Mouse (Mus musculus) midbrain, embryonic 12.5 days (tissue): ENCODE results near the gene Yjefn3. TPM values are rescaled to one million over a fixed set of nuclear protein-coding genes. Genes with fewer than 3 reads are reported as not detected.

Experiments
- ATAC-seq: fragments of 200-750 bp; cut with Nextera tagmentation; 2 replicates; pipeline ENCODE4 v1.8.0; 2017; ENCODE audit warnings: low read depth, moderate TSS enrichment, moderate library complexity; ENCODE audit not compliant: low FRiP score
- H3K27ac ChIP-seq: fragments of 300-500 bp; sonication (generic); replicated peaks from 2 replicates; pipeline ENCODE4 v1.5.1; 2016; ENCODE audit warnings: mild to moderate bottlenecking
- H3K27me3 ChIP-seq: fragments of 300-500 bp; sonication (generic); 2 replicates; pipeline ENCODE4 v1.6.1; 2016; ENCODE audit warnings: mild to moderate bottlenecking
- H3K36me3 ChIP-seq: fragments of 300-500 bp; sonication (generic); 2 replicates; pipeline ENCODE4 v1.6.1; 2016
- H3K4me1 ChIP-seq: fragments of 300-500 bp; sonication (generic); 2 replicates; pipeline ENCODE4 v1.6.1; 2016
- H3K4me2 ChIP-seq: fragments of 300-500 bp; sonication (generic); replicated peaks from 2 replicates; pipeline ENCODE4 v1.6.1; 2016; ENCODE audit warnings: mild to moderate bottlenecking, moderate library complexity
- H3K4me3 ChIP-seq: fragments of 300-500 bp; sonication (generic); 2 replicates; pipeline ENCODE4 v1.5.1; 2016; ENCODE audit warnings: mild to moderate bottlenecking
- H3K9ac ChIP-seq: fragments of 300-500 bp; sonication (generic); replicated peaks from 2 replicates; pipeline ENCODE4 v1.6.1; 2016; ENCODE audit warnings: mild to moderate bottlenecking, moderate library complexity
- H3K9me3 ChIP-seq: fragments of 300-500 bp; sonication (generic); 2 replicates; pipeline ENCODE4 v1.6.1; 2016; ENCODE audit warnings: mild to moderate bottlenecking
- WGBS: fragments of 180-500 bp; shearing (Covaris S2); methylation state at CpG from one replicate; pipeline ENCODE4 v1.1.7; 2016; 5-methylcytosine and 5-hydroxymethylcytosine counted together
- polyA plus RNA-seq: library from polyadenylated mRNA; unstranded; fragments of >200 nt; fragmentation: Nextera tagmentation; extraction: Ambion mirVana; gene quantifications from 2 replicates; pipeline ENCODE4 v1.2.1, GENCODE M21; 2016

Gene Yjefn3
- polyA plus RNA-seq, 1 experiment from 2014 or later: 8.0 TPM

DNA sequence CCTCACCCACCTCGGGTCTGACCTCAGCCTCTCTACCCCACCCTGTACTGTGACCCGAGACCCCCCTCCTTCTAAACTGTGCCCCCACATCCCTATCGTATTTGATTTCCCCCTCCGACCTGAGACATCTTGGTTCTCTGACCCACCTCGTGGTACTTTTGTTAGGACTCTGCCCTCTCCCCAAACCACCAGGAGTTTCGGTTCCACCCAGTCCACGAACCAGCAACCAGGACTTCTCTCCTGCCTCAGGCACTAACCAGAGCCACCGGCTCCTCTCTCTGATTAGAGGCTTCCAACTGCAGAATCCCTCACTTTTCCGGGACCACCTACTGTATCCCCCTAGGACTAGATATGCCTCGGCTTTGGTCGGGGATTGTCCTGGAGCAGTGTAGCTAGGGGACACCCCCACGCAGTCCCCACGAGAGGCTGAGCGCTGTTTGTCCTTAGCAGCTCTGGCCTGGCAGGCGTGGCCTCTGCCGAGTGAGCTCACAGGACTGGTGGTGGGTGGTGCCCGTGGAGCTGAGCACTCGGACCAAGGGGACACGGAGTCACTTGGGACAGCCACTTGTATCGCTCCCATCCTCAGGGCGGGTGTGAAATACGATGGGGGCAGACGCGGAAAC lies 14.2 kb downstream of the Yjefn3 start:
- Histone ChIP-seq H3K27me3 (peaks cover 86% of the 10 kb centered on the region), H3K27ac (no peak overlapping the region), H3K36me3 (peaks cover 11% of the 10 kb centered on the region; the same call in 1 of the 2 replicates), H3K4me1 (peaks cover 41% of the 10 kb centered on the region), H3K4me3 (peak overlapping the region; percentile 22), H3K4me2 (peak overlapping the region; percentile 34), H3K9me3 (no peaks in the 10 kb centered on the region), H3K9ac (no peak overlapping the region)
- ATAC-seq: no peak
- WGBS: 7% methylated on average over 24 of the region's 24 CpGs

DNA sequence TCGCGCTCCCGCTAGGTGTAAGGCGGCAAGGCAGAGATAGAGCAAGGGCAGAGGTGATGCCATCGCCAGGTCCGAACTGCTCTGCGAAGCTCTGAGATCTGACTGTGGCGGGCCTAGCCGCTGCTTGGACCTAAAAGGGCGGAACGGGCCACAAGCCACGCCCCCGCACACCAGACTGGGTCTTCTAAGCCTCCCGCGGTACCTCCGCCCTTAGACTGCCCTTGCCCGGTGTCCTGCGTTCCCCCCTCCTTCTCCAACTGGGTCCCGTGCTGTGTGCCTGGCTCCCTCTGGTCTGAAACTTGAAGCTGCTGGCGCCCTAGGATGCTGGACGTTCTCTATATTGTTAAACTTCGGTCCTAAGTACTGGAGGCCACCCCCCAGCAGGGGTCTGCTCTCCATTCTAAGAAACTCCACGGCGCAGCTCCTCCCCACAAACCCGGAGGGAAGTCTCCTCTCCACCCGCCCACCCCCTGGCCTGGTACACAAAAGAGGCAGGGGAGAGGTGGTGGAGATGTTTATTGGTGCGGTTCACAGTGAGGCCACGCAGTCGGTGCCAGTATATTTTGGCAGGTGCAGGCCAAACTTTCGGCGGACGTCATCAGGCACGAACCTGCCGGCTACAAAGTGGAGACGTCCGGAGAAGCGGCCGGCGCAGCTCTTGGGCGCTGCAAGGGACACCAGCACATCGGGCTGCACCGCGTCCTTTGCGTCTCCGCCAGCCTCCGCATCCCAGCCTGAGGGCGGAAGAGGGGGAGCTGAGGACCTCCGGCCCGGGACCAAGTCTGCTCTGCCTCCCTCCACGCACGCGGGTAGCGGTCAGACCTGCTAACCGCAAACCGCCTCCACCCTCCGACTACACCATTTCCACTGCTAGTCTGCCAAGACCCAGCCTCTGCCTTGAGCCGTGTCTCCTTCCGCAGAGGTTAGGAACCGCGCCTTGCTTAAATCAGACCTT lies 14.9 kb downstream of the Yjefn3 start, which contains the start of gene Cilp2:
Gene Cilp2 (minus strand): TSS at position 399 of the 955 bp plus-strand sequence.
- H3K36me3 ChIP-seq: 0 out of 2 replicates have a peak, but pooled peaks cover 3% of the 10 kb centered on the region
- peak within 1 kb of the TSS; percentile 34 for H3K4me2 ChIP-seq
- H3K9me3 ChIP-seq: no peaks in the 10 kb centered on the region
- peak within 1 kb of the TSS; percentile 22 for H3K4me3 ChIP-seq
- ATAC-seq: no peak
- no peak within 1 kb of the TSS for H3K9ac ChIP-seq
- peaks cover 41% of the 10 kb centered on the region for H3K4me1 ChIP-seq
- WGBS: 2% methylated on average over 57 of the region's 60 CpGs
- no peak within 1 kb of the TSS for H3K27ac ChIP-seq
- H3K27me3 ChIP-seq: peaks cover 86% of the 10 kb centered on the region

DNA sequence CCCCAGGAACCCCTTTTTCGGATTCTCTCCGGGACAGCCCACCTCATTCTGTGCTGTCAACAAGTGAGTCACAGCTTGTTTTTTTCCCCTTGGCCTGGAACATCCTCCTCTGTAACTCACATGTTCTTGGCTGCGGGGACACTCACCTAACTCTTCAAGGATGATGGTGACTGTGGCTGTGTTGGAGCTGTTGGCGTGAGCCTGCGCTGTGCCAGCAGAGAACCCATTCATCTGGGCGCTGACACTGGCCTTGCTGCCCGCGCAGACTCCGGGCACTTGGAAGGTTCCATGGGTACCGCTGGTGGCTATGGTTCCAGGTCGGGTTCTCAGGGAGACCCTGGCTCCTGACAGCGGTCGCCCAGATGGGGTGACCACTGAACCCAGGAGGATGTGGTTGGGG lies 18.4 kb downstream of the Yjefn3 start:
- no peaks in the 10 kb centered on the region for H3K9me3 ChIP-seq
- no peaks in the 10 kb centered on the region for H3K36me3 ChIP-seq
- peaks cover 100% of the 10 kb centered on the region for H3K27me3 ChIP-seq
- H3K4me3 ChIP-seq: no peak overlapping the region
- no peak overlapping the region for H3K4me2 ChIP-seq
- peaks cover 39% of the 10 kb centered on the region for H3K4me1 ChIP-seq
- H3K9ac ChIP-seq: no peak overlapping the region
- H3K27ac ChIP-seq: no peak overlapping the region
- 52% methylated on average over 13 of the region's 13 CpGs for WGBS
- ATAC-seq: no peak

DNA sequence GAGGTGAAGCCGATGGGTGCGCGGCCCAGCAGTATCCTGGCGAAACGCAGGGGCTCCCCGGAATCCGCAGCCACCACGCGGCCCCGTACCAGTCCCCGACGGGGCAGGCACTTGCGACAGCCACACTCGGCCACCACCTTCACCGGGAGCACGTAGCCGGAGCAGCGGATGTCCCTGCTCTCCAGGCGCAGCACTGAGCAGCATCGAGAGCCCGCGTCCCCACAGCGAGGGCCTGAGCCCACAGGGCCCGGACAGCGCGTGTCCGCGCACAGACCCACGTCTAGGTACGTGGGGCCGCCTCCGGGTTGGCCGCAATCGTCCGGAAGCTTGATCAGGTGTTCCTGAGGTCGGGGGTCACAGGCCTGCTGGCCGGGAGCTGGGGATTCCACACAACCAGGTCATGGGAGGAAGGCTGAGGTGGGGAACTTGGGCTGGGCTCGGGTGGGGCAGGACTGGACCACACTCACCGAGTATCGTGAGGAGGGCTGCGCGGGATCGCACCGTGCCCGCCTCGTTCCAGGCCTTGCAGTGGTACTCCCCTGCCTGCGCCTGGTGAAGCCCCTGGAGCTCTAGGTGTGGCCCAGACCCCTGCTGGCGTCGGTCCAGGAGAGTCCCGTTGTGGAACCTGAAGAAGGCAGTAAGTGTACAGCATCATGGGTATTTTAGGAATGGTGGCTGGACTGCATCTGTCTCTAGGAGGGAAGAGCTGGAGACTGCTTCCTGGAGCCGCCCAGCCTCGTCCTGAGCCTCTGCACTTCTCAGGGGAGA lies 19.5 kb downstream of the Yjefn3 start:
- Histone ChIP-seq H3K36me3 (no peaks in the 10 kb centered on the region), H3K27ac (no peak overlapping the region), H3K9me3 (no peaks in the 10 kb centered on the region), H3K27me3 (peaks cover 100% of the 10 kb centered on the region), H3K4me2 (peak overlapping the region; percentile 51; the same call in 1 of the 2 replicates), H3K9ac (no peak overlapping the region), H3K4me1 (peaks cover 29% of the 10 kb centered on the region), H3K4me3 (peak overlapping the region; percentile 40)
- 0 out of 2 replicates have a peak, but pooled peaks have one; percentile 2 for ATAC-seq
- 9% methylated on average over 52 of the region's 52 CpGs for WGBS

GRCm38 (mm10) chr8:69882021-69882756 lies 20.3 kb downstream of the Yjefn3 start:
- H3K27ac ChIP-seq: no peak overlapping the region
- H3K36me3 ChIP-seq: no peaks in the 10 kb centered on the region
- H3K27me3 ChIP-seq: peaks cover 99% of the 10 kb centered on the region
- peak overlapping the region; percentile 40 for H3K4me3 ChIP-seq
- no peak overlapping the region for H3K9ac ChIP-seq
- 6% methylated on average over 101 of the region's 103 CpGs for WGBS
- no peaks in the 10 kb centered on the region for H3K9me3 ChIP-seq
- H3K4me1 ChIP-seq: peaks cover 21% of the 10 kb centered on the region
- H3K4me2 ChIP-seq: peak overlapping the region; percentile 51
- ATAC-seq: peak; percentile 54; the same call in 1 of the 2 replicates

GRCm38 (mm10) chr8:69881261-69881865 lies 21.1 kb downstream of the Yjefn3 start:
- peak overlapping the region; percentile 51 for H3K4me2 ChIP-seq
- H3K27me3 ChIP-seq: peaks cover 99% of the 10 kb centered on the region
- ATAC-seq: no peak
- WGBS: 21% methylated on average over 79 of the region's 79 CpGs
- no peak overlapping the region for H3K27ac ChIP-seq
- H3K9me3 ChIP-seq: no peaks in the 10 kb centered on the region
- peaks cover 15% of the 10 kb centered on the region for H3K4me1 ChIP-seq
- H3K9ac ChIP-seq: no peak overlapping the region
- H3K4me3 ChIP-seq: peak overlapping the region; percentile 40
- H3K36me3 ChIP-seq: no peaks in the 10 kb centered on the region

GRCm38 (mm10) chr8:69880841-69881240 lies 21.7 kb downstream of the Yjefn3 start:
- Histone ChIP-seq H3K27ac (no peak overlapping the region), H3K9ac (no peak overlapping the region), H3K9me3 (no peaks in the 10 kb centered on the region), H3K27me3 (peaks cover 96% of the 10 kb centered on the region), H3K36me3 (no peaks in the 10 kb centered on the region), H3K4me1 (peaks cover 15% of the 10 kb centered on the region), H3K4me3 (peak overlapping the region; percentile 40), H3K4me2 (peak overlapping the region; percentile 51; the same call in 1 of the 2 replicates)
- ATAC-seq: no peak
- 9% methylated on average over 37 of the region's 37 CpGs for WGBS

- 52% methylated on average over 8 of the region's 8 CpGs for WGBS
- ATAC-seq: no peak
Observed at GRCm38 (mm10) chr8:69879678-69880077, 22.8 kb downstream of the Yjefn3 start.

DNA sequence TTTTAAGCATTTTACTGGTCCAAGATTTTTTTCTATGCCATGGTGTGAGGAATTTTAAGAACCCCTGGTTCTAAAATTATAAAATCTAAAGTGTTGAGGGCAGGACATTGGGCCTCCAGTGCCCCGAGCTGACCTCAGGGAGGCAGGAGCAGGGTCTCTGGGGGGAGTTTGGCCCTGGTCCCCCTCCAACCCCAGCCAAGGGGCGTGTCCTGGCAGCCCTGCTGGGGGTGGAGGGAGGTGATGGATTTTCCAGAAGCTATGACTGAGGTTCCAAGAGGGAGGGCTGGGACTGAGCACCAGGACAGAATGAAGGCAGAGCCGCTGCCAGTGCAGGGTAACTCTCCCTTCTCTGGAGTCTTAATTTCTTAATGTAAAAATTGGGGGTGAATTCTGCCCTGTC lies 24.5 kb downstream of the Yjefn3 start:
- 59% methylated on average over 3 of the region's 3 CpGs for WGBS
- no peak overlapping the region for H3K4me3 ChIP-seq

More at GRCm38 (mm10) chr8:69879678-69880077, 22.8 kb downstream of the Yjefn3 start:
- Histone ChIP-seq H3K27ac (no peak overlapping the region), H3K27me3 (peaks cover 87% of the 10 kb centered on the region), H3K4me2 (no peak overlapping the region), H3K9ac (no peak overlapping the region), H3K4me1 (peaks cover 15% of the 10 kb centered on the region), H3K4me3 (no peak overlapping the region), H3K36me3 (no peaks in the 10 kb centered on the region), H3K9me3 (no peaks in the 10 kb centered on the region)

GRCm38 (mm10) chr8:69877396-69877795 lies 25.1 kb downstream of the Yjefn3 start:
- H3K9ac ChIP-seq: no peak overlapping the region
- peaks cover 64% of the 10 kb centered on the region for H3K27me3 ChIP-seq
- H3K4me2 ChIP-seq: no peak overlapping the region
- H3K4me1 ChIP-seq: peaks cover 15% of the 10 kb centered on the region
- no peak for ATAC-seq
- H3K36me3 ChIP-seq: peaks cover under 1% of the 10 kb centered on the region; the same call in 1 of the 2 replicates
- H3K9me3 ChIP-seq: no peaks in the 10 kb centered on the region
- WGBS: 88% methylated on average over 4 of the region's 4 CpGs
- no peak overlapping the region for H3K27ac ChIP-seq
- no peak overlapping the region for H3K4me3 ChIP-seq

More for the DNA sequence above, 24.5 kb downstream of the Yjefn3 start:
- no peak overlapping the region for H3K27ac ChIP-seq
- H3K27me3 ChIP-seq: peaks cover 70% of the 10 kb centered on the region
- no peaks in the 10 kb centered on the region for H3K36me3 ChIP-seq
- peaks cover 15% of the 10 kb centered on the region for H3K4me1 ChIP-seq
- no peak for ATAC-seq
- H3K4me2 ChIP-seq: no peak overlapping the region
- no peak overlapping the region for H3K9ac ChIP-seq
- no peaks in the 10 kb centered on the region for H3K9me3 ChIP-seq
